Mouse (Mus musculus): ENCODE data around the gene Mttp. TPM values are rescaled to one million over a fixed set of nuclear protein-coding genes. Genes with fewer than 3 reads are reported as not detected.
"Not testable (repeated sequence)": the region's sequence is repeated elsewhere in the genome, so short reads cannot be mapped to it uniquely, and the experiment has no call there.

Gene Mttp
- polyA plus RNA-seq, 1 experiment, result 4.9 TPM

- DNase-seq (ENCODE audit: low read depth), result no peak
- TF ChIP-seq CTCF (IDR thresholded peaks at IDR 0.05; ENCODE audit: borderline replicate concordance, extremely low read depth, insufficient read depth, insufficient read length) (no peak), POLR2A (IDR thresholded peaks at IDR 0.05; ENCODE audit: borderline replicate concordance, extremely low read depth, insufficient read depth, insufficient read length, poor library complexity, severe bottlenecking) (no peak)
Measured at GRCm38 (mm10) chr3:138156651-138157050, 11.9 kb upstream of the Mttp start.

DNA sequence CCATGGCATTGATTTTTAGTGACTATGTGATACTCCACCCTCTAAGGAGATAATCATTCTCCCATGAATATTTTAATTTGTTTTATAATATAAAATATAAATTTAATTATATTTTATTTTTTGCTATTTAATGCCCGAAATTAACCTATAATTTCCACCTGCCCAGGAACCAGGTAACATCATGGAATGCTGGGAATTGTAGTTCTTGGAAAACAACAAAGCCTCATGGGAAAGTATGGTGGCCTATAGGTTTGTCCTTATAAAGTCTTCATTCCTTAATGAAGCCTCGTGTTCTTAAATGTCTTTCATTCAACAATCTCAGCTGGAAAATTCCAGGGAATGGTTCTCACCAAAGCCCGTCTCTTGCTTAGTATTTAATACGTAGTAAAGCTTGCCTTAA lies 10.3 kb upstream of the Mttp start:
- TF ChIP-seq CTCF (IDR thresholded peaks at IDR 0.05; ENCODE audit: borderline replicate concordance, extremely low read depth, insufficient read depth, insufficient read length), result no peak
- no peak for TF ChIP-seq POLR2A (IDR thresholded peaks at IDR 0.05; ENCODE audit: borderline replicate concordance, extremely low read depth, insufficient read depth, insufficient read length, poor library complexity, severe bottlenecking)
- DNase-seq (ENCODE audit: low read depth), result no peak

GRCm38 (mm10) chr3:138148811-138149210 lies 4.0 kb upstream of the Mttp start:
- no peak for DNase-seq (ENCODE audit: low read depth)
- no peak for TF ChIP-seq POLR2A (IDR thresholded peaks at IDR 0.05; ENCODE audit: borderline replicate concordance, extremely low read depth, insufficient read depth, insufficient read length, poor library complexity, severe bottlenecking)
- TF ChIP-seq CTCF (IDR thresholded peaks at IDR 0.05; ENCODE audit: borderline replicate concordance, extremely low read depth, insufficient read depth, insufficient read length), result no peak

GRCm38 (mm10) chr3:138144060-138144641 lies 617 bp downstream of the Mttp start:
- no peak for TF ChIP-seq POLR2A (IDR thresholded peaks at IDR 0.05; ENCODE audit: borderline replicate concordance, extremely low read depth, insufficient read depth, insufficient read length, poor library complexity, severe bottlenecking)
- no peak for TF ChIP-seq CTCF (IDR thresholded peaks at IDR 0.05; ENCODE audit: borderline replicate concordance, extremely low read depth, insufficient read depth, insufficient read length)
- peak; percentile 64 for DNase-seq (ENCODE audit: low read depth)

- DNase-seq (ENCODE audit: low read depth), result peak; percentile 100
- TF ChIP-seq CTCF (IDR thresholded peaks at IDR 0.05; ENCODE audit: borderline replicate concordance, extremely low read depth, insufficient read depth, insufficient read length) (no peak), POLR2A (IDR thresholded peaks at IDR 0.05; ENCODE audit: borderline replicate concordance, extremely low read depth, insufficient read depth, insufficient read length, poor library complexity, severe bottlenecking) (peak; percentile 70)
Measured at GRCm38 (mm10) chr3:138143315-138144059, 1.3 kb downstream of the Mttp start, which contains the start of gene Trmt10a. Gene Trmt10a, plus strand, starts transcription at chr3:138143448.

DNA sequence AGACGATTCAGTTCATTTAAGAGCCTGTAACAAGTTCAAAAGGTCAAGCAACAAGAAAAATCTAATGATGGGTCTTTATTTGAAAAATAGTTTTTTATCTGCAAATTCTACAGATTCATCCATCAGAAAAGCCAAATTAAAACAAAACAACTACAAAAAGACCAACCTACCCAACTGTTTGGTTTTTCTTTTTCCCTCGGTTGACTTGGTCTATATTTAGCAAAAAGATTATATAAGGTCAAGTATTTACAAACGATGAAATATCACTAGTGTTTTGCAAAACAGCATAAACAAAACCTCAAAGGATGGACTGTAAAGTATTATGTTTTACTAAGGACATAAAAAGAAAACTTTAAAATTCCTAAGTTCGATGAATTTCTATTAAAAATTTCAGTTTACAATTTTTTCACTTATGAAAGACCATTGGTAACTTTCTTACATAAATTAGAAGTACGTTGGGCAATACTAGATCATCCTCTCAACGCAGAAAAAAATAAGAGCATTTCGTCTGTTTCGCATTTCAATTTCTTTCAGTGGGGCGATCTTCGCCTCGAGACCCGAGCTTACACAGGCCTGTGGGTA lies 1.9 kb downstream of the Mttp start:
- DNase-seq (ENCODE audit: low read depth), result peak; percentile 7
- TF ChIP-seq POLR2A (IDR thresholded peaks at IDR 0.05; ENCODE audit: borderline replicate concordance, extremely low read depth, insufficient read depth, insufficient read length, poor library complexity, severe bottlenecking) (no peak), CTCF (IDR thresholded peaks at IDR 0.05; ENCODE audit: borderline replicate concordance, extremely low read depth, insufficient read depth, insufficient read length) (no peak)

- peak; percentile 53 for DNase-seq (ENCODE audit: low read depth)
- no peak for TF ChIP-seq POLR2A (IDR thresholded peaks at IDR 0.05; ENCODE audit: borderline replicate concordance, extremely low read depth, insufficient read depth, insufficient read length, poor library complexity, severe bottlenecking)
- no peak for TF ChIP-seq CTCF (IDR thresholded peaks at IDR 0.05; ENCODE audit: borderline replicate concordance, extremely low read depth, insufficient read depth, insufficient read length)
Measured at GRCm38 (mm10) chr3:138142052-138142732, 2.6 kb downstream of the Mttp start.

GRCm38 (mm10) chr3:138139663-138140062 lies 5.1 kb downstream of the Mttp start:
- TF ChIP-seq CTCF (IDR thresholded peaks at IDR 0.05; ENCODE audit: borderline replicate concordance, extremely low read depth, insufficient read depth, insufficient read length), result no peak
- TF ChIP-seq POLR2A (IDR thresholded peaks at IDR 0.05; ENCODE audit: borderline replicate concordance, extremely low read depth, insufficient read depth, insufficient read length, poor library complexity, severe bottlenecking), result no peak

DNA sequence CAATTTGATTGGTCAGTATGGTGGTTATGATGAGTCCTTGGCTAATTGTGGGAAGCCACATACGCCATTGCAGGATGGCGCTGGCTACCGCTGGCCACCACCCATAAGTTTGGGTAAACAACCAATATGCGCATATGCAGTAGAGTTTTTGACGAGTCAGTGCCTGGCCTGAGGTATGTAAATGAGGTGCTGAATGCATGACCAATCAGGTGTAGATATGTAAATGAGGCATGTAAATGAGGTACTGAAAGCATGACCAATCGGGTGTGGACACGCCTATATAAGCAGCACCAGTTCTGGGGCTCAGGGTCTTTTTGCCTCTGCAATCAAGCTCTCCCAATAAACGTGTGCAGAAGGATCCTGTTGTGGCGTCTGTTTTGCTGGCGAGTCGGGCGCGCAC lies 6.6 kb downstream of the Mttp start:
- not testable (repeated sequence) for DNase-seq (ENCODE audit: low read depth)

More at GRCm38 (mm10) chr3:138139663-138140062, 5.1 kb downstream of the Mttp start:
- no peak for DNase-seq (ENCODE audit: low read depth)

DNA sequence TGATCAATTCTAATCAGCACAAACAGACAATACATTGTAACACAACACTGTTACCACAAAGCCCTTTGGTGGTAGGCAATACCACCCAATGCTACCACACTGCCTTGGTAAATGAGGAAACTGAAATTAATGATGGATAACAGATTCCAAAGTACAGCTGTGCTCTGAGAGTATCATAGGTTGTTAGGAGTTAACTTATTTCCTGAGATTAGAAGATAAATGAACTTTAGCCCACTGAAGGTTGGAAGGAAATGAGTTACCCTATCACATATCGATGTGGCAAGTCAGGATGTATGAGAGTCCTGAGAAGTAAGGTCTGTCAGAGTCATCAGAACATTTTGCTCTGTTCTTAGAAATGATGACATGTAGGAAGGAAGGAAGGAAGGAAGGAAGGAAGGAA lies 10.2 kb downstream of the Mttp start:
- no peak for DNase-seq (ENCODE audit: low read depth)
- TF ChIP-seq CTCF (IDR thresholded peaks at IDR 0.05; ENCODE audit: borderline replicate concordance, extremely low read depth, insufficient read depth, insufficient read length) (no peak), POLR2A (IDR thresholded peaks at IDR 0.05; ENCODE audit: borderline replicate concordance, extremely low read depth, insufficient read depth, insufficient read length, poor library complexity, severe bottlenecking) (no peak)

- TF ChIP-seq POLR2A (IDR thresholded peaks at IDR 0.05; ENCODE audit: borderline replicate concordance, extremely low read depth, insufficient read depth, insufficient read length, poor library complexity, severe bottlenecking) (no peak), CTCF (IDR thresholded peaks at IDR 0.05; ENCODE audit: borderline replicate concordance, extremely low read depth, insufficient read depth, insufficient read length) (no peak)
- no peak for DNase-seq (ENCODE audit: low read depth)
Measured at GRCm38 (mm10) chr3:138133916-138134315, 10.9 kb downstream of the Mttp start.
